Mouse (Mus musculus) cerebellum, adult 11-12 months (tissue): Measurements from ENCODE around the gene Gm38394.
"Not testable (repeated sequence)": the region's sequence is repeated elsewhere in the genome, so short reads cannot be mapped to it uniquely, and the experiment has no call there.

Experiments used
- DNase-seq: peaks from one replicate; pipeline ENCODE4 v3.0.0; 2022

Gene Gm38394

GRCm38 (mm10) chr1:133661203-133661933 is at the start of gene Gm38394:
Gene Gm38394 (minus strand): TSS chr1:133661318.
- peak; percentile 92 for DNase-seq

DNA sequence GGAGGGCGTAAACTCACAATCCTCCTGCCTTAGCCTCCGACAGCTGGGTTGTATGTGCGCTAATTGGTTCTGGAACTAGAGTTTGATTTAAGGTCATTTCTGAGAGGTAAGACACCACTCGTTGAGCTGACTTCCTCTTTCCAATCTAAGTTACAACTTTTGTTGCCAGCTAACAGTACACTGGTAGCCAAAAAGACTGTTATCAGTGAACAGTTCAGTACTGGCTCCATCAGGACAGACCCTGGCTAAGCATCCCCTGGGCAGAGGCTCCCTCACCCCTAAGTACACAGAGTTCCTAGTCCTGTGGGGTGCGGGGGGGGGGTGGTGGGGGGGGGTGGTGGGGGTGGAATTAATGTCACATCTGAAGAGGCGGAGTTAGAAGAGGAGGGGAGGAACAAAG is 49.8 kb upstream of the Gm38394 start:
- no peak for DNase-seq

DNA sequence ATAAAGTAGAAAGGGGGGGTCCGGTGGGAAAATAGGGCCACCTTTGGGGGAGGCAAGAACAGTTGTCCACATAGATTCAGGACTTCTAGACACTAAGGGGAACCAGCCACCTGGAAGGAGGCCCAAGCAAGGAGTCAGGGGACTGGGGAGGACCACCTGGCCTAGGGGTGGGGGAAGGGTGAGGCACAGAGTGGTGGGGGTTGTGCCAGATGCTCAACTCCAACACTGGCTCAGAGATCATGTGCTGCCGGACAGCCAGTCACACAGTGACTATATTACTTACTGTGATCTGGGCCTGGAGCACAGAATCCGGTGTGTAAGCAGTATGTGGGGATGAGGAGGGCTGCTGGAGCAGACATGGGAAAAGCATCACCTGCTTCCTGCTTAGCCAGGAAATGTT is 48.2 kb upstream of the Gm38394 start:
- no peak for DNase-seq

GRCm38 (mm10) chr1:133701824-133702223 is 40.7 kb upstream of the Gm38394 start:
- DNase-seq, result not testable (repeated sequence)

GRCm38 (mm10) chr1:133697935-133698620 is 37.0 kb upstream of the Gm38394 start:
- DNase-seq, result no peak

DNA sequence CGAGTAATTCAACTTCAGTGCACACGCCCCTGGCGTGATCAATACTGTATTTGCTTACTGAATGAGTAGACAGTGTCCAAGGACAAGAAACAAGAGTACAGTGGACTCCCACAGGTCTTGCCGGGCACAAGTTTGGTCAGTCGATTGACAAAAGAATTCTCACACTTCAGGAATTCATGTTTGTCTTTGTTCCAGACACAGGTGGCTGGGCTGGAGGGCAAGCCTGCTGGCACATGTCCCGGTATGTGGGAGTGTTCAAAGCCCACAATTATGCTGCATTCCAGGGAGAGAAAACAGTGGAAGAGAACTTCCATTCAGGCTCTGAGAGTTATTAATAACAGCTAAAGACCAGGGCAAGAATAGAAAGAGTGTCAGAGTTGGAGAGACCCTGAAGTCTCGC is 34.8 kb upstream of the Gm38394 start:
- DNase-seq, result no peak

DNA sequence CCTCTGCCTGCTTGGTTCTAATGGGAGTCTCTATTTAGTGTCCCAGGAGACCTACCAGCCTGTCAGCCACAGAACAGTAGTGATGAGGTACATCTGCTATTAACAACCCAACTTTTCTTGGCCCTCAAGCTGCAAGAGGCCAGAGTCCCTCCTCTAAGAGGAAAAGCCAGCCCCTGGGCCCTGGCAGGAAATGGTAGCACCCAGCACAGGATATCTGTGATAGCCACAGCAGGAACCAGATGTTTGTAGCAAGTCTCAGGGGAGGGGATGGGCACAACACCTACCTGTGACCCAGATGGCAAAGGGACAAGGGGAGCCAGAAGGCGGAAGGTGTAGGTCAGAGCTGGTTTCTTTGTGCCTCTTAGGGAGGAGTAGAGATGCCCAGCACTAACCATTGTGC is 33.8 kb upstream of the Gm38394 start:
- DNase-seq, result no peak

DNA sequence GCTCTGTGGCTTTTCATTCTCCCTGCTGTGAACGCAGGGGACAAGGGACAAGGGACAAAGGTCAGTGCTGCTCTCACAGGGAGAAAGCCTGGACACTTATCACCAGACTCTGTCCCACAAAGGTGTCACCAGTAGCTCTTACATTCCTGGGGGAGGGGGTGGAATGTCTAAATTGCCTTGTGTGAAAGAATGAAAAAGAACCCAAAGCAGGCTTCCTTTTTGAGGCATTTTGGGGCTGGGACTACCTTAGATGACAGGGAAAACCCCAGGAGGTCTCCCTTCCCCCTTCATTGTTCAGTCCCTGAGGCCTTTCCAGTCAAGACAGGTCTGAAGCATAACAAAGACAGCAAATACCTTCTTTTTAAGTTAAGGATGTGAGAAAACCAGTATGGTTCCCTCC is 33.2 kb upstream of the Gm38394 start:
- DNase-seq, result no peak

DNA sequence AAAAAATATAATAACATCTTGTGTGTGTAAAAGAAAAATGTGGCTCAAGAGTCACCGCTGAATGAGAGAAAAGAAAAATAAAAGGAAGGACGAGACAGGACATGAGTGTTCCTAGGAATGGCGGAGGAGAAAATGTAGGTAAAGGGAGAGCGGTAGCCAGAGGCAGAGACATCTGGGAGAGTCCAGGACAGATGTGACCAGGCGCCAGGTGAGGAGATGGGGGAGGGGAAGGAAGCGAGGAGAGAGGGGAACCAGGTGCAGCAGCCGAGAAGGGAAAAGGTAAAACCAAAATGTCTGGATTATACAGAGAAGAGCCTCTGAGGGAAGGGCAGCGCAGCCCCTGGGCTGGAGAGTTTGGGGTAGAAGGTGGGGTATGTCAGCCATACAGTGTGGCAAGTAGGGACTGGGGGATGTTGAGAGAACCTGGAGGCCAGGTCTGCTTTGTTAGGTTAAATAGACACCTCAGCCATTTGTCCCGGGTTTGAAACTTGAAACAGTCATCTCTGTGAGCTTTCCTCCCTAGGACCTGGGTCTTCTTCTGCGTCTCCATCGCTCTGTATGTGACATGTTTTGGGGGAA is 32.5 kb upstream of the Gm38394 start:
- no peak for DNase-seq

DNA sequence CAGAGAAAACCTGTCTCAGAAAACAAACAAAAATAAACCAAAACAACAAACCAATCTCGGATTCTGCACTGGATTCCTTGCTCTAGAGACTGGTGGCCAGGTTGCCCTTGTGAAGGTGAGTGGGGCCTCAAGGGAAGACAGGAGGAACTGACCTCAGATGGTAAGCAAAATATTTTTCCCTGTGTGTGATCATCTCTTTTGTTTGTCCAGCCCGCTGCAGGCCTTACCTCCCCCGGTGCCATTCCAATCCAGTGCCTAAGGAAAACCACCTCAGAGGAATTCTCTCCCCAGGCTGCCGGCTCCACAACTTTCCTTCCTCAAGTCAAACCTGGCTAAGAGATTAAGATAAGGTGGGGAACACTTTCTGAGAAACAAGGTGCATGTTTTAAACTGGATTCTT is 31.1 kb upstream of the Gm38394 start:
- DNase-seq, result no peak

DNA sequence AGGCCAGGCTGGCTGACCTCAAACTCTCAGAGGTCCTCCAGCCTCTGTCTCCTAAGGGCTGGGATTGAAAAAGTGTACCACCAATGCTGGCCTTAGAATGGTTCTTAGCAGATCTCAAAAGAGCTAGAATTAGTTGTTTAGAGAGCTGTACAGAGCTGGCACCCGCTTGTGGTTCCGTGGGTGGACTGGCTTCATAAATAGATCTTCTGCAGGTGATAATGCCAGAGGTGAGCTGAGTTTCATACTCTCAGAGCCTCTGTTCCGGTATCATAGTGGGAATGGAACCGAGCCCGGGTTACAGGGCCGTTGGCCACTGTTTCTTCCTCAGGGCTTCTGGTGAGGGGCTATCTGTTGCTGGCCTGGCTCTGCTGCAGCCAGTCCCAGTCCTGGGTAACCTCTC is 29.9 kb upstream of the Gm38394 start:
- no peak for DNase-seq

DNA sequence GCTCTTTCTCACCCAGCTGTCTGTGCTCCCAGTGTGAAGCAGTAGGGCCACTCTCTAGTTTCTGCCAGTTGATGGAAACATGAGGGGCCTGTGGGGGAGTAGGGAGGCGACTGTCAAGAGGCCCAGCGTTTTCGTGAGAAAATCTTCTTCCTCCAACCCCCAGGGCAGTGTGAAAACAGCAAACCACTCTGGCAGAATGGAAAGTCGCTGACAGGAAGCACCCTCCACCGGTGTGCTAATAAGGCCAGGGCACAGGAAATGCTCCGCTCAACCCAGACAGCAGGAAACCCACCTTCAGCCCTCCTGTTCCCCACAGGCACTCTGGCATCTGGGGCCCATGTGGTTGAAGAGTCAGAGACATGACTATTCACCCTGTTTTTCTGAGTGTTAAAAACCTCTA is 28.8 kb upstream of the Gm38394 start, which contains the start of gene Lax1:
TSS of gene Lax1 (minus strand) at position 212 of the 400 bp plus-strand sequence.
- DNase-seq, result no peak

- DNase-seq, result no peak
These were observed 27.2 kb upstream of the Gm38394 start for GRCm38 (mm10) chr1:133688301-133688700.

GRCm38 (mm10) chr1:133685749-133686519 is 24.8 kb upstream of the Gm38394 start:
- no peak for DNase-seq

DNA sequence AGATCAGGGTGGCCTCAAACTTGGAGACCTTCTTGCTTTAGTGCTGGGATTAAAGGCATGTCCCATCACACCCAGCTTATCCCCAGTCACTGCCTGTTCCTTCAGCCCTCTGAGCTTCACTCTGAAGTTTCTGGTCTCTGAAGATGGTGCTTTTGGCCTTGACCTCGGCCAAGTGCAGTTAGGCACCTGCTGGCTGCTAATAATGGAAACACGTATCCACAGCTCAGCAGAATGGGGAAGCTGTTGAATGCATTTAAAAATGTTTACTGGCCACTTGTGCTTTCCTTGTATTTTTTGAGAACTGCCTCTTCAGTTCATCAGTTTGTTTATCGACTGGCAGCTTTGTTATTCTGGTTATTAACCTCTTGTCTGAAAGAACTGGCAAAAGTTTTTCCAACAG is 10.7 kb upstream of the Gm38394 start:
- no peak for DNase-seq

DNA sequence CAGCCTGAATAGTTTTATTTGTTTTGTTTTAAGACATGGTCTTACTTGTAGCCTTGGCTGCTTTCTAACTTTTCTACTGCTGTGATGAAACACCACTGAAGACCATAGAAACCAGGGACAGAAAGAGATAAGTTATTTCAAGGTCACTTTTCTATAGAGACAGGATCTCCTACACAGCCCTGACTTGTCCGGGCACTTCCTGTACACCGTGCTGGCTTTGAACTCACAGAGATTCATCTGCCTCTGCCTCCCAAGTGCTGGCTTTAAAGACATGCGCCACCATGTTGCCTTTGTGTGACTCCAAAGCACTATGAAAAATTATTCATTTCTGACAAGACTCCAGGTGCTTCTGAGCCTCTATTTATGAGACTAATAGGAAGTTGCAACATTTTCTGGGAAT is 10.1 kb upstream of the Gm38394 start:
- DNase-seq, result no peak

- DNase-seq, result no peak
These were observed 9.7 kb upstream of the Gm38394 start for GRCm38 (mm10) chr1:133670776-133671175.

DNA sequence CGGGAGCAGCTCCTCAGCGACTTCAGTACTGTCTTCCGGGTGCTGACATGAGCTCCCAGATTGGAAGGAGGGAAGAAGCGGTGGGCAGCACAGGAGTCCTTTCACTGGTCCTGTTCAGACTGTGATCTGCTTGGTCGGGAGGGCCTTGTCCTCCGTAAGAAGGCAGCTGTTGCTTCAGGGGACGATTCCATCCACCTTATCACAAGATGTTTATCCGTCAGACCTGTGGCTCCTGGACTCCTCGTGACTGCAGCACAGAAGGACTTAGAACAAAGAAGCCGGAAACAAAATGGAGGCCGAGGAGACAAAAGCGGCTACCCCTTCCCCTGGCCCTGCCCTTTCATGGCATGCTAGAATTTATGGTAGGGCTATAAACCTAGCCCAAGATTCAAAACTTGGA is 9.1 kb upstream of the Gm38394 start:
- no peak for DNase-seq

GRCm38 (mm10) chr1:133668618-133669017 is 7.5 kb upstream of the Gm38394 start:
- DNase-seq, result no peak

GRCm38 (mm10) chr1:133667721-133668120 is 6.6 kb upstream of the Gm38394 start:
- no peak for DNase-seq

- DNase-seq, result not testable (repeated sequence)
These were observed 4.6 kb upstream of the Gm38394 start for GRCm38 (mm10) chr1:133665713-133666112.

DNA sequence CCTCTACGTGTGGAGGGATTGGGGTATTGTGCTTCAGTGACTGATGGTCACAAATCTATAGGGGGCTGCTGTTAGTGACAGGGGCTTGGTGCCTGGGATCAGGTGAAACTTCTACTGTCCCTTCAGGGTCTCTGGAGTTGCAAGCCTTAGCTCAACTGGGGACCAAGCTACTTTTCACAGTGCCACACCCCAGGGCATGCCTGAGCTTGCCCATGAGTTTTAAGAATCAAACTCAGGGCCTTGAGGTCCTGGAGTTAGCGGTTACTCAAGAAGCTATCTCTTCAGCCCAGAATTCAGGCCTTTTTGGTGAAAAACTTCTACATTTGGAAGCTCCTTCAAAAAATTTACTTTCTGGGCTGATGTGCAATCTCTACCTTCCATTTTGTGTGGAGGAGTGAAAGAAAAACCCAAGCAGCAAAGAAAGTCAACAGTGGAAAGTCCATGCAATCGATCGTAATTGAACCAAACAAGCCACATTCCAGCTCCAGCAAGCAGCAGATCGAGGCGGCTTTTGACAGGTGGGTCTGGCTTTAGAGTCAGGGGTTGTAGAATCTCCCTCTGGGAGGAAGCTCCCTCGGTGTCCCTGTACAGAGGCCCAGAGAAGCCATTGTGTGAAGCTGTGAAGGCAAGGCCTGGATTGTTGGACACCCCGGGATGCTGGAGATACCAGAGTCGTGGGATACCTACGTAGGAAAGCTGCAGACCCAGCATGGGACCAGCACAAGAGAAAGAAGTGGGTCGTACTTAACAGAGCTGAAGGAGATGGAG is 3.3 kb upstream of the Gm38394 start:
- DNase-seq, result no peak

DNA sequence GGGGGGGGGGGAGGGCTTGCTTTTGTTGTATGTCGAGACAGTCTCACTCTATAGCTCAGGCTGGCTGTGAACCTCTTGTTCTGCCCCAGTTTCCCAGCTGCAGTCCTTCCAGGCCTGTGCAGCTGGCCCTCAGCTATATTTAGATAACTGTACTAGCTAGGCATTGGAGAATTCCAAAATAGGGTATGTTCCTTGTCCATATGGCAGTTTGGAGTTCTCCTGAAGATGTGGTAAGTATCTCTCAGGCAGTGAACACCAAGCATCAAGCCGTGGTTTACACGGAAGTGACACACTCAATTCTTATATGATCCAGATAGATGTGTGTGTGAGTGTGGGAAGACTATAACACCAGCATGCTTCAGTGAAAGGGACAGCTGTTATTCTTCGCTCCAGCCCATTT is 2.3 kb upstream of the Gm38394 start:
- DNase-seq, result no peak
